Mouse (Mus musculus): ENCODE data around the gene Vmn1r46.
"Not testable (repeated sequence)": the region's sequence is repeated elsewhere in the genome, so short reads cannot be mapped to it uniquely, and the experiment has no call there.

Vmn1r46 gene

GRCm38 (mm10) chr6:89969013-89969412, at the start of gene Vmn1r46:
Vmn1r46 (plus strand) TSS chr6:89969313.
- DNase-seq (ENCODE audit: low read depth, low spot score), result no peak

GRCm38 (mm10) chr6:89940498-89940897, 28.6 kb upstream of the Vmn1r46 start, which contains the start of gene Vmn1r45:
Vmn1r45 (minus strand) TSS chr6:89940598.
- not testable (repeated sequence) for DNase-seq (ENCODE audit: low read depth, low spot score)

GRCm38 (mm10) chr6:89940926-89941325, 28.2 kb upstream of the Vmn1r46 start:
- DNase-seq (ENCODE audit: low read depth, low spot score), result no peak

- no peak for DNase-seq (ENCODE audit: low read depth, low spot score)
Measured at GRCm38 (mm10) chr6:89953556-89953955, 15.6 kb upstream of the Vmn1r46 start.

- no peak for DNase-seq (ENCODE audit: low read depth, low spot score)
Measured at GRCm38 (mm10) chr6:89966341-89966740, 2.8 kb upstream of the Vmn1r46 start.

GRCm38 (mm10) chr6:89985989-89986388, 16.9 kb downstream of the Vmn1r46 start:
- no peak for DNase-seq (ENCODE audit: low read depth, low spot score)

GRCm38 (mm10) chr6:90015847-90016246, 46.7 kb downstream of the Vmn1r46 start, which contains the start of gene Vmn1r47:
Vmn1r47 (plus strand) TSS chr6:90016147.
- DNase-seq (ENCODE audit: low read depth, low spot score), result not testable (repeated sequence)
